Mouse (Mus musculus) lung, embryonic 15.5 days (tissue): ENCODE measurements around the gene Arsb. TPM values are rescaled to one million over a fixed set of nuclear protein-coding genes. Genes with fewer than 3 reads are reported as not detected.

ENCODE experiments used
- ATAC-seq: fragments of 200-750 bp; cut with Nextera tagmentation; 2 replicates; pipeline ENCODE4 v1.8.0; 2017; ENCODE audit warnings: moderate number of reproducible peaks, borderline replicate concordance; ENCODE audit not compliant: low FRiP score, low TSS enrichment; ENCODE audit errors: extremely low read depth
- H3K27ac ChIP-seq: fragments of 300-500 bp; sonication (generic); 2 replicates; pipeline ENCODE4 v1.5.1; 2015; ENCODE audit warnings: moderate library complexity, mild to moderate bottlenecking, inconsistent platforms
- H3K27me3 ChIP-seq: fragments of 300-500 bp; sonication (generic); 2 replicates; pipeline ENCODE4 v1.6.1; 2015; ENCODE audit warnings: inconsistent platforms
- H3K36me3 ChIP-seq: fragments of 300-500 bp; sonication (generic); 2 replicates; pipeline ENCODE4 v1.6.1; 2015; ENCODE audit warnings: inconsistent platforms
- H3K4me1 ChIP-seq: fragments of 300-500 bp; sonication (generic); 2 replicates; pipeline ENCODE4 v1.6.1; 2015; ENCODE audit warnings: inconsistent platforms
- H3K4me2 ChIP-seq: fragments of 300-500 bp; sonication (generic); 2 replicates; pipeline ENCODE4 v1.6.1; 2015; ENCODE audit warnings: inconsistent platforms, mild to moderate bottlenecking, moderate library complexity
- H3K4me3 ChIP-seq: fragments of 300-500 bp; sonication (generic); 2 replicates; pipeline ENCODE4 v1.5.1; 2015; ENCODE audit warnings: mild to moderate bottlenecking, inconsistent platforms
- H3K9ac ChIP-seq: fragments of 300-500 bp; sonication (generic); 2 replicates; pipeline ENCODE4 v1.6.1; 2015; ENCODE audit warnings: inconsistent platforms
- H3K9me3 ChIP-seq: fragments of 300-500 bp; sonication (generic); 2 replicates; pipeline ENCODE4 v1.6.1; 2016; ENCODE audit warnings: inconsistent platforms
- WGBS: fragments of 180-500 bp; shearing (Covaris S2); methylation state at CpG from one replicate; pipeline ENCODE4 v1.1.7; 2015; 5-methylcytosine and 5-hydroxymethylcytosine counted together
- polyA plus RNA-seq: library from polyadenylated mRNA; unstranded; fragments of >200 nt; fragmentation: Nextera tagmentation; extraction: Ambion mirVana; gene quantifications from 2 replicates; pipeline ENCODE4 v1.2.1, GENCODE M21; 2015

Arsb gene
- polyA plus RNA-seq, 1 experiment from 2014 or later, result 14.8 TPM

DNA sequence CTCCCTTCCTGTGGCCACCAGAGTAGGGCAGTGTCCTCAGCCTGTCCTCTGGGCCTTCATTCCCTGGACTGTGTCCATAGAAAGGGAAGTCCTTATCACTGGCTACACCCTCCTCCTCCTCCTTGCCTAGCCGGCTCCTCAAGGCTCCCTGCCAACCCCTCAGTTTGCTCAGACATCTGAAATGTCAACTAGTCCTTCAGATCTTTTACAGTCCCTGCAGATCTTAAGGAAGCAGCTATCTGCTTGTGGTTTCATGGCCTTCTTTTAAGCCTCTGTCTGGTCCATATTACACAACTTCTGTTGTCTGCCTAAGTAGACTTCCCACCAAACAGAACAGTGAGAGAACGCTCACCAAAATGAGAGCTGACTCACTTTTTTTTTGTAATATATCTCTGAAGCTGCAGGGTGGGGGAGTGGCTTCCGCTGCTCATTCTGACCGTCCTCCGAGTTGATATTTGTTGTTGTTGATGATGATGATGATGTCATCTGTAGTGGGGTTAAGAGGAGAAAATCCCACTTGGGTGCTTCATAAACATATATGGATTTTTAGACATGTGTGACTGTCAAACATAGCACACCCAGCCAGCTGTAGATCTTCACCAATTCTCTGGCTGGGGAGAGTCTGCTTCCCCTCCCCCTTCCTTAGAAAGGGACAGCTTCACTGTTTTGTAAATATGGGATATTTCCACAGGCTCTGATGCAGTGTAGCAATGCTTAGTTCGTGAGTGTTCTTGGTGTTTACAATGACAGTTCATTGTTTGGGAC, 168.1 kb downstream of the Arsb start:
- H3K27ac ChIP-seq, result peak overlapping the region; percentile 98
- no peaks in the 10 kb centered on the region for H3K36me3 ChIP-seq
- no peak overlapping the region for H3K9ac ChIP-seq
- H3K4me3 ChIP-seq, result no peak overlapping the region
- H3K9me3 ChIP-seq, result no peaks in the 10 kb centered on the region
- H3K27me3 ChIP-seq, result no peaks in the 10 kb centered on the region
- peak; percentile 79 for ATAC-seq
- H3K4me1 ChIP-seq, result peaks cover 36% of the 10 kb centered on the region
- no peak overlapping the region for H3K4me2 ChIP-seq
- 24% methylated on average over 6 of the region's 6 CpGs for WGBS

DNA sequence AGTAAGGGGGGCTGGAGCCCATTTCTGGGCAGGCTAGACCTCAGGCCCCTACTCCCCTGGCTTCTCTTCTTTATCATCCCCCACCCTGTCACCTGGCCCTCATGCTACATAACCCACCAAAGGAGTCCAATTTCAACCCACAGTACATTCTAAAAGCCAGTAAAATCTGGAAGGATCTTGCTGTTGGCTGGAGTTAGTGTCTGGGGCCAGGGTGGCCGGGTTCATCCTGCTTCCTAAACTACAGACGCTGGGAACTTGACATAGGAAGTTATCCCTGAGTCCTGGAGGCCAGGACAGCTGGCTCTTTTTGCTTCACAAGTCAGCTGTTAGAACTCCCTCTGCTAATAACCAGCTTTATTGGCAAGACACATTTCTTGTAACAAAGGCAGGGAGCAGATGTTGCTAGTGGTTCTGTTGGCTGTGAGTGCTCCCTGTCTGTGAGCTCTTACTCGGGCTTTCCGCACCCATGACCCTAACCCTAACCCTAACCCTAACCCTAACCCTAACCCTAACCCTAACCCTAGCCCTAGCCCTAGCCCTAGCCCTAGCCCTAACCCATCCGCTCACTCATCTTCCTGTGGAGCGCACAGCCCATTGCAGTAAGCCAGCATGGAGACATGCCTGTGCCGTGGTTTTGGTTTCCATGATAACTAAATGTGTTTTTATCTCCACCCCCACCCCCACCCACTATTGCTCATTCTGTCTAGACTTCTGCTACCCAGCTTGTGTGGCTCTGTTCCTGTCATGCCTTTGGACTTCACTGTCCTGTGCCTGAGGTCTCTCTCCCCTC, 169.5 kb downstream of the Arsb start:
- Histone ChIP-seq H3K27ac (peak overlapping the region; percentile 98), H3K9ac (no peak overlapping the region), H3K4me1 (peaks cover 36% of the 10 kb centered on the region), H3K9me3 (no peaks in the 10 kb centered on the region), H3K4me2 (0 out of 2 replicates have a peak overlapping the region, but pooled peaks have one; percentile 10), H3K27me3 (no peaks in the 10 kb centered on the region), H3K4me3 (no peak overlapping the region), H3K36me3 (no peaks in the 10 kb centered on the region)
- peak; percentile 72 for ATAC-seq
- WGBS, result 41% methylated on average over 7 of the region's 7 CpGs

DNA sequence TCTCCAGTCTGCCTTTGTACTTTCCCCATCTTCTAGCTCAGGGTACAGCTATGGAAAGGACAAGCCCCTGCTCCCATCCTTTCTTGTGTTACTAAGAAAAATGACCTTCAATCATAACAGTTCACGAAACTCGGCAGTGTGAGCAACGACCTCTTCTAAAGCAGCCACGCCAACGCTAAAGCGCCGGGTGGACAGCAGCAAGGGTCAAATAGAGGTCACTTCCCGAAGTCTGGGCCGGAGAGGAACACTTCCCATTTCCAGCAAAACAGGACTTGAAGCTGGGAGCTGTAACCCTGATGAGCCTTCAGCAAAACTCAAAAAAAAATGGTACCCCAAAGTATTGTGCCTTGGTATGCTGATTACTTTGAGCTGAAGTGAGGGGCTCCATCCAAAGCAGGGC, 179.6 kb downstream of the Arsb start:
- no peaks in the 10 kb centered on the region for H3K27me3 ChIP-seq
- no peak overlapping the region for H3K4me2 ChIP-seq
- no peak overlapping the region for H3K9ac ChIP-seq
- H3K27ac ChIP-seq, result no peak overlapping the region
- WGBS, result 6% methylated on average over 9 of the region's 9 CpGs
- no peak for ATAC-seq
- H3K36me3 ChIP-seq, result no peaks in the 10 kb centered on the region
- H3K4me1 ChIP-seq, result peaks cover 15% of the 10 kb centered on the region
- H3K4me3 ChIP-seq, result no peak overlapping the region
- H3K9me3 ChIP-seq, result no peaks in the 10 kb centered on the region

DNA sequence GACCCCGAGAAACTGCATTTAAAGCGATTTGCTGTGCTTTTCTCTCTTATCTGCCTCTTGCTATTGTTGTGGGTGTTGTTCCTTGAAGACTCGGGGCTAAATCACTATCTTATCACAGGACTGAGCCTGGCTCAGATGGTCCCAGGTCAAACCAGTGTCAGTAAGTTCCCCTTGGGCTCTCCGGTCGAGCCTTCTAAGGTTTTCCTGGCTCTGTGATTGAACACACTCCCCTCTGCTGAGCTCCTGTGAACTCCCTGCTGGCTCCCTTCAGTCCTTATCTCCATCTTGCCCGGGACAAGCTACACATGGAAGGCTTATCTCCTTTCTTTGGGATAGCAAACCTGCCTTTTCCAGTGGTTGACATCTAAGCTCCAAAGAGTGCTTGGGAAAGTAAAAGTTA, 180.1 kb downstream of the Arsb start:
- no peak overlapping the region for H3K4me3 ChIP-seq
- H3K27ac ChIP-seq, result no peak overlapping the region
- H3K9ac ChIP-seq, result no peak overlapping the region
- no peaks in the 10 kb centered on the region for H3K27me3 ChIP-seq
- 29% methylated on average over 6 of the region's 6 CpGs for WGBS
- no peak overlapping the region for H3K4me2 ChIP-seq
- H3K4me1 ChIP-seq, result peaks cover 15% of the 10 kb centered on the region
- no peaks in the 10 kb centered on the region for H3K9me3 ChIP-seq
- H3K36me3 ChIP-seq, result no peaks in the 10 kb centered on the region
- ATAC-seq, result no peak

DNA sequence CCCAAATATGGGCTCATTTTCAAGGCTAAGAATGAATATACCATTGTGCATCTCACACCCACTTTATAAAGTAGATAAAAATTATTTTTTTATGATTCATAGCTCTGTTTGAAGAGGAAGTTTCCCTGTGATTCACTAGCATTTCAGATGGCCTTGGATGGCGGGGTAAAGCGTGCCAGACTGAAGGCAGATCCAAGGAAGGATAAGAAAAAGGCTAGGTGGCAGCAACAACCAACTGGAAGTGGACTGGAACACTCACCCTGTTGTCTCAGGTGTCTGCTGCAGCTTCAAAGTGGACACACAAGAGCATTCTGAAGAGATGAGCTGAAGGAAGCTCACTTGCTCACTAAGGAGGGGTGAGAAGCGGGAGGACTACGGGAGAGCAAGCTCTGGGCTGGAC, 181.0 kb downstream of the Arsb start:
- Histone ChIP-seq H3K9ac (no peak overlapping the region), H3K9me3 (no peaks in the 10 kb centered on the region), H3K27me3 (no peaks in the 10 kb centered on the region), H3K4me2 (no peak overlapping the region), H3K4me1 (peaks cover 15% of the 10 kb centered on the region), H3K36me3 (no peaks in the 10 kb centered on the region), H3K4me3 (no peak overlapping the region), H3K27ac (no peak overlapping the region)
- 68% methylated on average over 4 of the region's 4 CpGs for WGBS
- no peak for ATAC-seq

DNA sequence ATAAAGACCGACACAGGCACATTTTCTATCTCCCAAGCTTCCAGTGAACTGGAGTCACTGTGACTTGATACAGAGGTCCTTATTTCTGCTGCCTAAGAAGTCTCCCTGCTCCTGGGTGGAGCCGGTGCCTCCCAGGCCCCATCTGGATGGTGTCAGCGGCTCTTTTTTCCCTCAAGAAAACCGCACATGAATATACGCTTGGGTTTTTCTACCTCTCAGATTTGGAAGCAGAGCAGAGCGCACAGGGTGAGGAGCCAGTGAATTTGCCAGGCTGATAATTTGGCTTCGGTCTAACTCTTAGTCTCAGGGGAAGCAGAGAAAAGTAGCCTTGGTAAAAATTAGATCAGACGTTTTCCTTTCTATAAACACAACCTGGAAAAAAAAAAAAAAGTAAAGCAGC, 186.5 kb downstream of the Arsb start:
- 67% methylated on average over 8 of the region's 8 CpGs for WGBS
- H3K4me3 ChIP-seq, result no peak overlapping the region
- H3K27me3 ChIP-seq, result no peaks in the 10 kb centered on the region
- no peak overlapping the region for H3K27ac ChIP-seq
- H3K4me2 ChIP-seq, result no peak overlapping the region
- no peak overlapping the region for H3K9ac ChIP-seq
- no peak for ATAC-seq
- H3K36me3 ChIP-seq, result no peaks in the 10 kb centered on the region
- H3K9me3 ChIP-seq, result no peaks in the 10 kb centered on the region
- no peaks in the 10 kb centered on the region for H3K4me1 ChIP-seq

DNA sequence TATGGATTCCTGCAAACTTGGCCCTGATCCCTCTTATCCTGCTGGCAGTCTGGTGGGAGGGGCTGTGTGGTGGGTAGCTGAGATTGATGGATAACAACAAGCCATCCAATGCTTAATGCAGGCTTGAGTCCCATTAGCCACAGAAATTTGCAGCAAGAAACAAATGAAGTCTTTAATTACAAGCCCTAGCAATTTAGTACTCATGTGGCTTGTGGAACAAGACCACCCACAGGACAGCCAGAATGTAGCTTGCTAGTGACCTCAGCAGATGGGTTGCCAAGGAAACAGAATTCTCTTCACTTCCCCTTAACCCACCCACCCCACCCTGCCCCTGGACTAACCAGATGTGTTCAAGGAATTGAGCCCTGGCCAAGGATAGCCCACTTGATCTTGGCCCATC, 194.8 kb downstream of the Arsb start:
- H3K27me3 ChIP-seq, result no peaks in the 10 kb centered on the region
- H3K4me1 ChIP-seq, result no peaks in the 10 kb centered on the region
- no peaks in the 10 kb centered on the region for H3K9me3 ChIP-seq
- H3K36me3 ChIP-seq, result no peaks in the 10 kb centered on the region
- no peak overlapping the region for H3K4me3 ChIP-seq
- no peak for ATAC-seq
- H3K4me2 ChIP-seq, result no peak overlapping the region
- no peak overlapping the region for H3K27ac ChIP-seq
- no peak overlapping the region for H3K9ac ChIP-seq

DNA sequence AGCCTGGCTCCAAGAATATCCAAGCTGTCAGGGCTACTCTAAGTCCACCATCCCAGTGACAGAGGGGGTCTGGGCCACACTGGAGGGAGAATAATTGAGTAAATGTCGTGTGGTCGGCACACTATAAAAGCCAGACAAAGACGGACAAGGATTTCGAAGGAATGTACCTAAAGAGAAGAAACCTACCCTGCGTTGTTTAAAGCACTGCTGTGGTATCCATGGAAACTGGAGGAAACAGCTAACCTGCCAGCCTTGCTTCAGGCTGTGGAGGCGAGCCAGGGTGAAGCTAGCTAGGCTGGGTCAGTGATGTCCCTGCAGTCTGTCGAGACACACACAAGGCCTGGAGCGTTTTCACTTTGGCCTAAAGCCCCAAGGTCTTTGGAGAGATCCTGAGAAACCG, 195.7 kb downstream of the Arsb start:
- WGBS, result 49% methylated on average over 9 of the region's 9 CpGs
- H3K9ac ChIP-seq, result no peak overlapping the region
- H3K4me2 ChIP-seq, result no peak overlapping the region
- H3K27ac ChIP-seq, result no peak overlapping the region
- H3K27me3 ChIP-seq, result no peaks in the 10 kb centered on the region
- ATAC-seq, result no peak
- H3K36me3 ChIP-seq, result no peaks in the 10 kb centered on the region
- H3K4me3 ChIP-seq, result no peak overlapping the region
- H3K9me3 ChIP-seq, result no peaks in the 10 kb centered on the region
- no peaks in the 10 kb centered on the region for H3K4me1 ChIP-seq

DNA sequence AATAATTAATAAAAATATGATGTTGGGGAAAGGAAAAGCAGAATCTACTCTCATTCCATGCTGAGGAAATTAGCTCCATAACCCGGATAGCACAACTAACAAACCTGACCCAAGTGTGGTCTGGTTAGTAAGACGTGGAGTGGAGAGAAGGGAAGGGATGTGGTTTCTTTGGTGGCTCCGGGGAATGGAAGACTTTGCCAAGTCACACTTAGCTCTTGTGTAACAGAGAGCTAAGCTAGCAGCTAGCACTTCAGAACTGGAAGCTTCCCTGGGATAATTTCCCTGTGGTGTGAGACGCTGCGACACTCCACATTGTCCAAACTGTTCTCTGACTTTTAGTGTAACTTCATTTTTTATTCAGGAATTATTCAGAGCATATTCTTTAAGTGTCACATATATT, 198.7 kb downstream of the Arsb start:
- H3K27me3 ChIP-seq, result no peaks in the 10 kb centered on the region
- no peak for ATAC-seq
- 65% methylated on average over 5 of the region's 5 CpGs for WGBS

DNA sequence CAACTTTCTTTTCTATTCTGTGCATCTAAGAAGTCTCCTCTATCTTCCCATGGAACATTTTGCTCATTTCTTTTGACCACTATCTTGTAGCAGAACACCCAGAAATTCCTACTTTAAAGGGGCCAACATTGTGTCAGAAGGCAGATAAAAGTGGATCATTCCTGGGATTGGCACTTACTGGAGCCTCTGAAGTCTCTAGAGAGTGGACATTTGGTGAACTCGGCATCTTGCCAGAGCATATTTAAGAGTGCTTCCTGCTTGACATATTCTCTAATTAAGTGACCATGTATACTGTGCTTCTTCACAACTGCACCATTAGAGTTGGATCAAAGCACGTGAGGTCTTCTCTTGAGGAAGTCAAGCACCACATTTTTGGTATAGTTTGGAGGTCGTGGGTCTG, 201.0 kb downstream of the Arsb start:
- Histone ChIP-seq H3K4me1 (no peaks in the 10 kb centered on the region), H3K9me3 (no peaks in the 10 kb centered on the region), H3K4me3 (no peak overlapping the region), H3K9ac (no peak overlapping the region), H3K36me3 (no peaks in the 10 kb centered on the region), H3K27ac (no peak overlapping the region), H3K27me3 (no peaks in the 10 kb centered on the region), H3K4me2 (no peak overlapping the region)
- 54% methylated on average over 3 of the region's 3 CpGs for WGBS
- no peak for ATAC-seq

More for the DNA sequence above, 198.7 kb downstream of the Arsb start:
- H3K36me3 ChIP-seq, result no peaks in the 10 kb centered on the region
- no peak overlapping the region for H3K4me3 ChIP-seq
- H3K4me2 ChIP-seq, result no peak overlapping the region
- no peak overlapping the region for H3K9ac ChIP-seq
- H3K4me1 ChIP-seq, result no peaks in the 10 kb centered on the region
- H3K9me3 ChIP-seq, result no peaks in the 10 kb centered on the region
- no peak overlapping the region for H3K27ac ChIP-seq

DNA sequence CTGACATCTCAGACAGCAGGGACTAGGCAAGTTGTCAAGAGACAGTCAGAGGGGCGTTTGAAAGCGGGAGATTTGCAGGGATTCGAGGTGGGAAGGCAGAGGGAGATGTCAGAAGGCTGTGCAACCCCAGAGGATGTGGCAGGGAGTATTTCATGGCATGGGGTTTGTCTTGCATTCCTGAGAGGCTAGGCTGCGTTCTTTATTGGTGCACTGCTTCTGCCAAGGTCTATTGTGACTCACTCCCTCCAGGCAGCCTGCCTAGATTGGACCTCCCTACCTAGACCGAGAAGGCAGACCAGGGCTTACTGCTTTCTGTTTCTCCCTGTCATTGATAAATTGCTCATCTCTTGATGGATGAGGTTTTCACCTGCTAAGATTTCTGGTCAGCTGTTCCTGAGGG, 204.2 kb downstream of the Arsb start:
- Histone ChIP-seq H3K27ac (no peak overlapping the region), H3K9ac (no peak overlapping the region), H3K4me1 (no peaks in the 10 kb centered on the region), H3K27me3 (no peaks in the 10 kb centered on the region), H3K9me3 (no peaks in the 10 kb centered on the region), H3K36me3 (no peaks in the 10 kb centered on the region), H3K4me2 (no peak overlapping the region), H3K4me3 (no peak overlapping the region)
- WGBS, result 72% methylated on average over 5 of the region's 5 CpGs
- ATAC-seq, result no peak

DNA sequence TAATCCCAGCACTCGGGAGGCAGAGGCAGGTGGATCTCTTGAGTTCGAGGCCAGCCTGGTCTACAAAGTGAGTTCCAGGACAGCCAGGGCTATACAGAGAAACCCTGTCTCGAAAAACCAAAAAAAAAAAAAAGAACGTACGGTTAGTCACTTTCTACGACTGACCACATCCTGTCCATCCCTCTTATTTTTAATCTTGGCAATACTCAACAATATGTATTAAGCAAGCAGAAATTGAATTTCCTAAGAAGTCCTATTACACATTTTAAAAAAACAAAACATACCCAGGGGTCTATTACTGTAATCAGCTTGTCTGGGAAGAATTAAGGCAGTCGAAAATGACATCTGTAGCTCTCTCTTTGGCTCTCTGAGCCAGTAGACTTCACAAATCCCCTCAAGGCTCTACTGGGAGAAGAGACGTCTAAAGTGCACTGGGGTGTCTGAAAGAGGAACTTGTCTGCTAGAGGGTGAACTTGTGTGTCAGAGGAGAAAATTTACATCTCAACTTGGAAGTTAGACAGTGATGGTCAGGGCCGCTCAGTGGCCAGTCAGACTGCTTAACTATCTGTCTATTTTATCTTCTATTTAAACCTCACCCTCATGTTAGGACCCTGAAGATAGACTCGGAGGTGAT, 205.6 kb downstream of the Arsb start:
- ATAC-seq, result no peak
- no peaks in the 10 kb centered on the region for H3K4me1 ChIP-seq
- H3K27me3 ChIP-seq, result no peaks in the 10 kb centered on the region
- H3K4me2 ChIP-seq, result no peak overlapping the region
- H3K27ac ChIP-seq, result no peak overlapping the region
- 73% methylated on average over 10 of the region's 10 CpGs for WGBS
- no peaks in the 10 kb centered on the region for H3K9me3 ChIP-seq
- H3K36me3 ChIP-seq, result no peaks in the 10 kb centered on the region
- H3K4me3 ChIP-seq, result no peak overlapping the region
- H3K9ac ChIP-seq, result no peak overlapping the region
